Mouse (Mus musculus) gastrocnemius, postnatal 14 days (tissue): ENCODE measurements around the gene Syt16. TPM values are rescaled to one million over a fixed set of nuclear protein-coding genes. Genes with fewer than 3 reads are reported as not detected.
A peak's percentile ranks its signal among the peaks of the same experiment; 100 is the strongest.

Source experiments
- DNase-seq: peaks from one replicate; pipeline ENCODE4 v3.0.0; 2021; ENCODE audit warnings: mixed read lengths
- intact Hi-C: fragments of 180-260 bp; cut with DNase I; formaldehyde crosslinking; loops from one replicate; pipeline ENCODE4 v1.15.1; 2025; ENCODE audit warnings: low total_unique reads
- long read RNA-seq, 2 experiments: library from polyadenylated mRNA; stranded (forward); transcript quantifications; one replicate each; pipeline ENCODE4 v2.0.0; 2021
- total RNA-seq, 2 experiments: library from RNA; stranded (reverse); gene quantifications; 2 replicates each; pipeline ENCODE4 v1.2.3; 2021

Gene Syt16
- total RNA-seq = not detected
- long read RNA-seq, experiment 1 = 0 reads
- long read RNA-seq, experiment 2 = 0 reads

- intact Hi-C loops = no loop called here
- no peak for DNase-seq
Measured at GRCm38 (mm10) chr12:73997297-73998127, at the start of gene Syt16. Gene Syt16 (plus strand): TSS chr12:73997661.

- intact Hi-C loops = no loop called here
- no peak for DNase-seq
Measured at GRCm38 (mm10) chr12:73948415-73948814, 49.0 kb upstream of the Syt16 start.

- DNase-seq = peak; percentile 24
- intact Hi-C loops = no loop called here
Measured at GRCm38 (mm10) chr12:73949318-73950058, 48.0 kb upstream of the Syt16 start.

GRCm38 (mm10) chr12:73952879-73953278 is 44.6 kb upstream of the Syt16 start:
- intact Hi-C loops = no loop called here
- DNase-seq = peak; percentile 8

- no peak for DNase-seq
- intact Hi-C loops = no loop called here
Measured at GRCm38 (mm10) chr12:73953420-73954186, 43.9 kb upstream of the Syt16 start.

GRCm38 (mm10) chr12:73954785-73955184 is 42.7 kb upstream of the Syt16 start:
- no peak for DNase-seq

GRCm38 (mm10) chr12:73957676-73958075 is 39.8 kb upstream of the Syt16 start:
- intact Hi-C loops = no loop called here

More at GRCm38 (mm10) chr12:73954785-73955184, 42.7 kb upstream of the Syt16 start:
- intact Hi-C loops = no loop called here

GRCm38 (mm10) chr12:73958830-73959229 is 38.6 kb upstream of the Syt16 start:
- intact Hi-C loops = no loop called here
- no peak for DNase-seq

More at GRCm38 (mm10) chr12:73957676-73958075, 39.8 kb upstream of the Syt16 start:
- DNase-seq = no peak

GRCm38 (mm10) chr12:73964291-73965281 is 32.9 kb upstream of the Syt16 start, which contains the start of gene Snapc1:
Gene Snapc1 (plus strand): TSS chr12:73964481.
- DNase-seq = peak; percentile 94
- intact Hi-C loops = no loop called here

- DNase-seq = no peak
- intact Hi-C loops = no loop called here
Measured at GRCm38 (mm10) chr12:73969142-73969541, 28.3 kb upstream of the Syt16 start.

- intact Hi-C loops = no loop called here
- DNase-seq = no peak
Measured at GRCm38 (mm10) chr12:73974584-73974983, 22.9 kb upstream of the Syt16 start.

GRCm38 (mm10) chr12:73978144-73978543 is 19.3 kb upstream of the Syt16 start:
- intact Hi-C loops = no loop called here
- DNase-seq = no peak

GRCm38 (mm10) chr12:73979667-73980066 is 17.8 kb upstream of the Syt16 start:
- no peak for DNase-seq
- intact Hi-C loops = no loop called here

- intact Hi-C loops = no loop called here
Measured at GRCm38 (mm10) chr12:73982533-73982932, 14.9 kb upstream of the Syt16 start.

GRCm38 (mm10) chr12:73986299-73986698 is 11.2 kb upstream of the Syt16 start:
- intact Hi-C loops = no loop called here

More at GRCm38 (mm10) chr12:73982533-73982932, 14.9 kb upstream of the Syt16 start:
- peak; percentile 67 for DNase-seq

GRCm38 (mm10) chr12:73988393-73989008 is 9.0 kb upstream of the Syt16 start:
- no peak for DNase-seq
- intact Hi-C loops = no loop called here

More at GRCm38 (mm10) chr12:73986299-73986698, 11.2 kb upstream of the Syt16 start:
- no peak for DNase-seq

- DNase-seq = peak; percentile 24
- intact Hi-C loops = no loop called here
Measured at GRCm38 (mm10) chr12:73989594-73989993, 7.9 kb upstream of the Syt16 start.

GRCm38 (mm10) chr12:73996906-73997296 is 560 bp upstream of the Syt16 start:
- DNase-seq = no peak
- intact Hi-C loops = no loop called here
